Mouse (Mus musculus) adrenal gland, adult 18-20 months (tissue): Measurements from ENCODE around the gene Trim44. TPM values are rescaled to one million over a fixed set of nuclear protein-coding genes. Genes with fewer than 3 reads are reported as not detected.

Experiments
- DNase-seq, 2 experiments: peaks; one replicate each; pipeline ENCODE4 v3.0.0; 2021 to 2022; ENCODE audit warnings: low spot score in 2 of 2
- total RNA-seq, 2 experiments: library from RNA; stranded (reverse); gene quantifications; 1 replicate in 1 of 2; 2 replicates in 1 of 2; pipeline ENCODE4 v1.2.3; 2021

Trim44 gene
- total RNA-seq, 2 experiments from 2014 or later, result 65.3 to 66.3 TPM

DNA sequence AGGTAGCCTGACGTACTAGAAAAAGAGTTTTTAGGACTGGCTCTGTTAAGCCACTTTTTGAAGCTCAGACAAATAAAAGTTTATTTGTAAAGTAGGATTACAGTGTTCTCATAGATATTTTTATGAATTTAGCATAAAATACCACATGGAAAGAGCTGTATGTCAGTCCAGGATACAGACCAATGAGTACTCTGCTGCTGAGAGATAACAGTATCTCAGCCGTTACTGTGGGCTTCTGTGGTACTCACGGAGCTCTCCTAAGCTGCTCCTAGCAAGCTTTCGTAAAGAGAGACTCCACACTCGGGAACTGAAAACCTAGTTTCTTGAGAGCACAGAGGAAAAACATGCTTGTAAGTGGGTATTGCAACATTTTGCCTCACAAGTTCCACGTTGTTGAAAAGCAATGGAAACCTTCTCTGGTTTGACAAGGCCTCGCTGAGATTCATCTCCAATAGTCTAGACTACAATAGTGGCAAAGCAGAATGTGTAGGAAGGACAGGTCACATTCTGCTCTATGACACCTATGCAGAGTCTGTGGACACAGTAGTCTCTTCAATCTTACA, 41.6 kb downstream of the Trim44 start:
- no peak for DNase-seq

DNA sequence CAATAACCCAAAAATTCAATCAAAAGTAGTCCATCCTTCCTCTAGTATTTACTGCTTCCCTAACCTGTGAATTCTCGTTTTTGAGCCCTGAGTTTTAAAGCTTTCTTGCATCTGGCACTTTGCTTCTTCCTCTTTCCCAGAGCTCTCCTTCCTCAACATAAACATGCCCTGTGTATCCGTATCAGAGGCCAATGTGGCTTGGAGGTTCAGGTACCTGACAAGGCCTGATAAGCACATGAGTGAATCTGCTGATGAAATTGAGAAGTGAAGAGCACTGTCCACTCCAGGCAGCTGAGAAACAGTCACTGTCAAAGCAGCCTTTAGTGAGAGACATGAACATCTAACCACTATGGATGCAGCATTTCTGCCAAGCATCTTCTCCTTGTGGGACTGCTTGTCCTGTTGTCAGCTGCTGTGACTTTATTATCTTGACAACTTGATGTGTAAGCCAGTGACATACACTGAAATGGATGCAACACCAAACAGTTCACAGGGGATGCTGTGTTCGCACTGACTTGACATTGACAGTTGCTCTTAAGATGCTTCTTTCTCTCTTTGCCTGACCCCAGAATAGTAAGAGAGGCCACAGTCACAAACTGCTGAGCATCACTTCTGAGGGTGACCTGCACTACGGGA, 42.9 kb downstream of the Trim44 start:
- DNase-seq, result no peak

DNA sequence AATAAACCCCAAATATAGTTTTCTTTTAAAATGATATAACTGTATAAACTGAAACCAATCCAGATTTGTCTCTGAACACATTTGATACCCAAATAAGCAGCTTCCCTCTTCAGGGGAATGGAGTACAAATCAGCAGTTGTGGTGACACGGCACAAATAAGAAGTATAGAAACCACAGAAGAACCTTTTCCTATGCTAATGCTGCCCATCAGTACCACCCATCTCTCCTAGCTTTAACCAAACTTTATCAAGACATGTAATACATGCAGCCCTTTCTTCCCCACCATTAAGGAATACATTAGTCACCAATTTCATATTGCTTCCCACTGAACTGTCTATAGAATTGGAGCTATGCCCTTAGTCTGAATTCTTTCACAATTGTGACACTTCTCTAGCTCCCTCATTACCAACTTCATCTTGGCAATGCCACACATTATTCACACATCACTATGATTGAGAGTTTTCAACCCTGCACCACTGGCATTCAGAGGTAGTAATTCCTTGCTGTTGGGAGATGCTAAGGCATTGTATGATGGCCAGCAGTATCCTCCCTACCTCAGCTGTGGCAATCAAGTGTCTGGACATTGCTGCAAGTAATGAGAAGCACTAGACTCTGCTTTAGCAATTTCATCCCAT, 44.6 kb downstream of the Trim44 start:
- no peak for DNase-seq

DNA sequence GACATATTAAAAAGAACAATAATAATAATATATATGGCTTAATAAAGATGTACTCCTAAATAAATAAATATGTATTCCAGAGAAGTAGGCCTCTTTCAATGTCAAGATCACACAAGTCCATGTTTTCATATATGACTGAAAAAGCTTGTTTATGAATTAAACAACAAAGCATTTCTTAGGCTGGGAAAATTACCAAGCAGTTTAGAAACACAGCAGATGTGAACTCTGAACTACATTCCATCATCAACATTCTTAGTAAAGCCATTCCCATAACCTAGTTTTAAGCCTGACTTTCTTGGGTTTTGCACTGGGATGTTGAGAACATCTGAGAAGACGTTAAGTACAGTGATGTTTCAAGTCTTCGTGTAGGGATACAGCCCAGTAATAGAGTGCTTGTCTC, 45.4 kb downstream of the Trim44 start:
- DNase-seq, result no peak

DNA sequence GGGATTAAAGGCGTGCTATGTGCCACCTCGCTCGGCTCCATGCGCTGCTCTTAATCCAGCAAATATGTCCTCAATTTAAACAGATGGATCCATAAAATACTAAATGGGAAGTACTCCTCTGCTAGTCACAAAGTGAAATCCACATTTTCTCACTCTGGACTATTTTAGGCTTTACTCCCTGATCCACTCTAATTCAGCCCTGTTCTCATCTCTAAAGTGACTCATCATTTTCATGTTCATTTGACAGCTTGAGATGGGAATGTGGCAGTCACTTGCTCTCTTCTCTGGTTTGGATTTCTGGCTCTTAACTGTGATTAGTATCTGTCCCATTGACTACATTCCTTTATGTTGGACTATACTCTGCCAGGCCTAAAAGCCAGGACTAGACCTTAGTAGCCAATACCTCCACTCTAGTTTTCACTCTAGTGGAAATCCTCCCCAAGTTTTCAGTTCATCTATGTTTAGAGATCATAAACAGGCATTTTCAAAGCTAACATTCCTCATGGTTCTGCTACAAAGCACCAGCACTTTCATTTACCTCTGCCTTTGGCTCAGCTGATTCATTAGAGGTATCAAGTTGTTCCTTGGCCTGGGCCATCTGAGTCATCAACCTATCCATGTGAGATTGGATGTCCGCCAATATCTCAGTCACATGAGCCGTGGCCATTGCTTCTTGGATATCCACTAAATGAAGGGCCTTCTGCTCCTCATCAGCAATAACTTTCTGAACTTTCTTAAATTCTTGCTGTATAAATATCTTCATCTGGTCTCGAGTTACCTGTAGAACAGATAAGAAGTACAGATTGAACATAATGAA, 50.5 kb downstream of the Trim44 start:
- DNase-seq, result no peak

DNA sequence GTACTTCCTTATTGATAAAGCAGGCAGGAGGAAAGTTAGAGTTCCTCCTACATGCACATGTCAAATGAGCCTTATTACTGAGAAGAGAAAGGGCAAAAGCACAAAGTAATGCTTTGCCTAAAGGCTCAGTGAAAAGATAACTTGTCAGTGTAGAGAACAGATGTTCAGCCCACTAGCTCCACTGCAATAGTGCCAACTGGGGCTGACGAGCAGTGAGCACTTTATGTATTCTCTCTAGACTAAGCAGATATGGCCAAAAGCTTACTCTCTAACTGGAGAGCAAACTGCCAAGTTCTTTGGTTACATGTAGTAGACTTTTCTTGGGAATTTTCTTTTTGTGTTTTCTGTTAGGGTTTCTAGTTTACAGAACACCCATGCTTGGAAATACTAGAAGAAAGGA, 53.6 kb downstream of the Trim44 start:
- DNase-seq, result no peak

DNA sequence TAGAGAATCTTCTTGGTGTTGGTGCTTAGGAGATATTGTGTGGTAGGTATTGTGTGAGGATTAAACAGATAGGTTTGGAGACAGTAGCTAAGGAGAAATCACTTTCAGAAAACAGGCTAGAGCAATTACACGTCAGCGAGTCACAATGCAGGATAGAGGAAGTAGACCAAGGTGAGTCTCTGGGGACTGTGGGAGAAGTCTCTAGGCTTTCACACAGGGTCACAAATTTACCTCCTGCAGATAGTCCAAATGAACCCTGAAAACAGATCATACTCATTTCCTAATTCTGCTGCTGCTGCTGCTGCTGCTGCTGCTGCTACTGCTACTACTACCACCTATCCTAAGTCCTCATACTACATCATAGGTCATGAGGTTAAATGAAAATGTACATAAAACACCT, 66.2 kb downstream of the Trim44 start:
- DNase-seq, result no peak

DNA sequence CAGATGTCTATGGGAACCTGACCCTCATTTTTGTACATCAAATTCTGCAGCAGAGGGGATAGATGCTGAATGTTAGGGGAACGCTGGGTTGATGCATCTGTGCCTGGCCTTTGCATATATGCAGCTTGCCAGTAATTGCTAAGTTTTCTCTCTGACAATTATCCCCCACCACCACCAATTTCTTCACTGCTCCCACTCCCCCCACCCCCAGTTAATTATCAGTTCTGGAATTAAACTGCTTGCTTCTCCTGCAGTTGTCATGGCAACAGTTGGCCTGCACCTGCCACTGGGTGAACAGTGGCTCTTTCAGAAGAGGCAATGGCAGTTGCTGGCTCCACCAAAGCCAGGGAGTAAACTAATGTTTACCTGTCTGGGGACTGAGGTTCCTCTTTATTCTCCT, 70.8 kb downstream of the Trim44 start:
- DNase-seq, result no peak

DNA sequence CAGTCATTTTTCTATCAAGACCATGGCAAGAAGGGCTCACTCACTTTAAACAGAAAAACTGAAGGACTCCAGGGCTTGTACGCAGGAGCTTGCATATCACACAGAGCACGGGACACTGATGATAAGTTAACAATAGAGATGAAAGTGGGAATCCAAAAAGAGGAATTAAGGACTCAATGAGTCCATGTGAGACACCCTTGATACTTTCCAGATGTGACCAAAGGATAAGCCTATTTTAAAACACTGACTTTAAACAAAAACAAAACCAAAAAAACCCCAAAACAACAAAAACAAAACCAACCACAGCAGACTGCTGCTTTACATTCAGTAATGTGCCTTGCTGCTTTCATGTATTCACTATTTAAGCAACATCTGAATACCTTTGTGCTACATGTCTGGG, 75.7 kb downstream of the Trim44 start:
- no peak for DNase-seq

DNA sequence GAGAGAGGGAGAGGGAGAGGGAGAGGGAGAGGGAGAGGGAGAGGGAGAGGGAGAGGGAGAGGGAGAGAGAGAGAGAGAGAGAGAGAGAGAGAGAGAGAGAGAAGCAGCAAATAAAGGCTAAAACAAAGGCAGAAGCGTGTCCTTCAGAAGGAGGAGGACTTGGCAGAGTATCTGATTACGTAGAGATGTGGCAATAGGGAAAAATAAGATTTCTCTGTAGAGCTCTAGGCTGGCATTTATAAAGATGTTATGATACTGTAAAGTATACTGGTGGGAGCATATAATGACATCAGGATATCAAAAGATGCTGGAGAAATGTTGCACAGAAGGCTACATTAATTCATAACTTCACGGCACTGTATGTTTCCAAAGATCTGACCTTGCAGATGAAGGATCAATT, 76.5 kb downstream of the Trim44 start:
- no peak for DNase-seq

DNA sequence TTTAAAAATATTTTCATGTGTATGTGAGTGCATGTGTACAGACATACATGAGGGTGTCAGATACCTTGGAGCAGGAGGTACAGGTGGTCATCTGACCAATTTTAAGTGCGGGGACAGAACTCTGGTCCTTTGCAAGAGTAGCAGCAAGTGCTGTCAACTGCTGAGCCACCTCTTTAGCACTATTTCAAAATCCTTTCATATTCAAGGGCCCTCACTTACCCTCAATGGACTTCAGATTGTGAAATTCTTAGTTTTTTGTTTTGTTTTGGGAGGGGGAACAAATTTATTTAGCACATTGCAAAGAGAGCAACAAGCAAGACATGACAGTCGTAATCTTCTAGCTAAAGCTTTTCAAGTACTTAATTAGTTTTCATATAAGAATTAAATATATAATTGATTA, 81.7 kb downstream of the Trim44 start:
- DNase-seq, result no peak

DNA sequence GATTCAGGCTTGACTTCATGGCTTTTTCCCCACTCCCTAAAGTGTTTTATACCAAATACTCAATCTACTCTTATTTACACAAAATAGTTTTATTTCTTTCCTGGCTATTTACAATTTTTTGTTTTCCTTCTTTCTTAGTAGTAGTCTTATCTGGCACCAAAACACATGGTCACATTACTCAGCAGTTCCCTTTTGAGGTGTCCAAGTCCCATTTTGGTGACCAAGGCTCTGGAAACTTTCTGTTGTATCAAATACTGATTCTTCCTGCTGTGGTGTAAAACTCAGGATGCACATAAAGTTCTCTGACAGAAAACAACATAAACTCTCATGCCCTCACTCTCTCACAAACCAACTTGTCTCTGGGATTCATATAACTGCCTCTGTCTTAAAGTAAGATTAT, 83.3 kb downstream of the Trim44 start:
- DNase-seq, result no peak

DNA sequence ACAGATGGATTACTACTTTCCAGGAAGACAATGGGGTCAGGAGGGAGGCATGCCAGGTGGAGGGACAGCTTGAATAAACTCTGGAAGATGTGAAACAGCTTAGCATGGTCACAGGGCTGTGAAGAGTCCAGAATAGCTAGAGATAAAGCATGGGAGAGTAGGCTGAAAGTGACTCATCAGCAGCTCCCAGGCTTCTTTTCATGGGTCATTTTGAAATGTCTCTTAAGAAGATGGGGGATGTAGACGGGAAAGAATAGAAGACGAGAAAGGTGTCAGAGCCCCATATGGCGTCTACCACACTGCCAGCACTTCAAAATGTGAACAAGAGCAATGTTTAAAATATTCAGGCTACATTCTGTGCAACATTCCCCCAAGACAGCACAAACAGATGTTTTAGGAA, 91.1 kb downstream of the Trim44 start:
- DNase-seq, result no peak

DNA sequence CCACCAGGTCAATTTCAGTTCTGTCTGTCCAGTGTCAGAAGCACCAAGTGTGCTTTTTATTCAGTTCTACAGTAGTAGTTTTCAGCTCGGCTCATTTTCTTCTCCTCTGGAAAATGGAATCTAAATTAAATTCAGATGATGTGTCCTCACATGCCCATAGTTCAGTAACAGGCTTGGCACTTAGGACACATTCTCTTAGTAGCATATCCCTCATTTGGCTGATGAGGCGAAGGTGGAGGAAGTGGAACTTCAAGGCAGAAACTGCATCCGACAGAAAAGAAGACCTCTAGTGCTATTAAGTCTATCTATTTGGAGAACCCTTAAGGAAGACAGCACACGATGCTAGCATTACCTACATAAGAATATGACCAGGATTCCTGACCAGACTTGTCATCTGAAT, 92.5 kb downstream of the Trim44 start:
- DNase-seq, result no peak

DNA sequence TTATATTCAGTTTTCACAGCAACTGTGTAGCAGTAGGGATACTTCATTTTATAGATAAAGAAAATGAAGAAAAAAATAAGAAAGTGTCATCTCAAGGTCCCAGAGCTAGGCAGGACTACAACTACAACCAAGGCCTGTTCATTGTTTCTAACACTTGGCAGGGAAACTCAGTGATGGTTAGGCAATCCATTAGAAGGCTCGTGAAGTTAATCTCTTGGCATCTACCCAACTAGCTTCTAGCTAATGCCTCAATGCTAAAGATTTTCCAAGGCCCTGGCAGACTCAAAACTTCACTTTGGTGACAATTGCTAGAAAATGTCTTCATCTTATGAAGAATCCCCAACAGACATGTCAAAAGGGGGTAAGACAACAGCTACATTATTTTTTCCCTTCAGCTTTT, 93.0 kb downstream of the Trim44 start:
- no peak for DNase-seq

DNA sequence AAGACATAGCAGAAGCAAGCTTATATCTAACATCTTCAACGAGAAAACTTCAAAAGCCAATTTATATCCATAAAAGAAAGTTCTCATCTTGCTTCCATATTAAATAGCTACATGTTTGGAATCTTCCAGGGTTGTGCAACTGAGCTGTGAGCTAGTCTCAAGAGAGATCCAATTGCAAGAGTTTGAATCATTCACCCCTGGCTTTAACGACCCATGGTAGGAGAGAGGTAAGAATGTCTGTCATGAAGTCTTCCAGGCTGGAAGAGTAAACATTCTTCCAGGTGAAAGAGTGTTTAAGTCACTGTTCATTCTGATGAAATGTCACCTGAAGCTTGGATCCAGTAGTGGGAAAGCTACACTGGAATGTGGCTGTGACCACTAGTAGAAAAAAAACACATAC, 93.6 kb downstream of the Trim44 start:
- DNase-seq, result no peak

DNA sequence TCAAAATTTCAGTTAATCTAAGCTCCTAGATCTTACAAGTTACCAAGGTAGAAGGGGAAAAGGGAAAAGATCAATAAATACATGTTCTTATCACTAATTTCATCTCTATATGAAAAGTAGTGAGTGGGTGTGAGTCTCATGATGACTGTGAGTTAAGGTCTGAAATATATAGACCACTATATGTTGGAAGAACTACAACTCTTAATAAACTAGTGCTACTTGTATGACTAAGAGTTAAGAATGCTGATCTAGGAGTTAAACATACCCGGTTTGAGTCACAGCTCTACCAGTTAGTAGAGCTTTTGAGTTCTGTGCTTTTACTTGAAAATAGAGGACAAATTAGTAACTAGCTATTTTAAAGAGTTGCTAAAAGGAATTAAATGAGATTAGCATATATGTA, 94.7 kb downstream of the Trim44 start:
- DNase-seq, result no peak

DNA sequence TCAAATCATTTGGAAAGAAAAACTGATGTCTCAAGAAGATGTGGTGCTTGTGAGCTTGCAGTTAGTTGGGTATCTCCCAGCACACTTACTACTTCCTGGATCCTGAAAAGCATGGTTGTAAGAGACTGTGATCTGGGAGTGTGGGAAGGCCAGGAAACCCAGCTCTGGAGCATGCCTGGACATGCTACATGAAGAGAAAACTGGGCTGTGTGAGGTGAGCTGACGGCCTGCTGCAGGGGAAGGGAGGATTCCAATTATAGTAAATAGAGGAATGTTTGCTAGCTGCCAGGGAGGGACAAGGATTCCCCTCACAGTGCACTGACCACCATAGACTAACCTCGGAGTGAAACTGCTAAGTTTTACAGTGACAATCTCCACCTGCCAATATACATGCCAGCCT, 104.4 kb downstream of the Trim44 start:
- no peak for DNase-seq

DNA sequence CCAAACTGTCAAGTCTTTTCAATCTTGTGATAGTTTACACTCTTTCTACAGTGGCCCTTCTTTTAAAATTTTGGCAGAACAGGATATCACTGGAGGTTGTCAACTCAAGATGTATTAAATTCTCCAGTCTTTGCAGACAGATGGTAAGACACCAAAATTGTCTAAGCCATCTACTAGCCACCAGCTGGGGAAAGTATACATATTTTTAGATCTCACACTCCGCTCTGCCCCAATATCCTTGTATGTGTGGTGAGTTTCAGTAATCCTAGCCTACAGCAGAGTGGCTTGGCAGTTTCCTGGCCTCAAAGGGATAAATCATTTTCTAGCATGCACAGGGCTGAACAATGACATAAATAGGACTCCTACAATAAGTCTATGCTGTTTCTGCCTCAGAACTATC, 105.1 kb downstream of the Trim44 start:
- no peak for DNase-seq

DNA sequence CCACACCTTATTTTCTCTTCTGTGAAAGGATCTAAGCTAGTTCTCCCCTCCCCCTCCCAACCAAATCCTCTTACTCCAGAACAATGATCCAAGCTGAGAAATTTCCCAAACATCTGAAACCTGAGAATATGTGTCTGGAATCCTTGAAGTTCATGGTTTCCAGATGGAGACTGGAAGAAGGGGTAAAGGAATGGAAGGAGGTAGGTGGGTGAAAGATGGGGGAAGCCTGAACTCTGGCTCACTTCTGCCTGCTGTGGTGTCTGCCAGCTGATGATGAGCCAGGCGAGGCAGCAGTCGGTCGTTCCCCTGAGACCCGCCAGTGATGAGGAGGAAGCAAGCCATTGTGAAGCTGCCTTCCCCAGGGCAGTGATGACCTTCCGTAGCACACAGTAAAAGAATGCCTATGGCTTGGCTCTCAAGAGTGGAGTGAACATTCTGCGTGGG, 112.8 kb downstream of the Trim44 start:
- DNase-seq, result no peak

DNA sequence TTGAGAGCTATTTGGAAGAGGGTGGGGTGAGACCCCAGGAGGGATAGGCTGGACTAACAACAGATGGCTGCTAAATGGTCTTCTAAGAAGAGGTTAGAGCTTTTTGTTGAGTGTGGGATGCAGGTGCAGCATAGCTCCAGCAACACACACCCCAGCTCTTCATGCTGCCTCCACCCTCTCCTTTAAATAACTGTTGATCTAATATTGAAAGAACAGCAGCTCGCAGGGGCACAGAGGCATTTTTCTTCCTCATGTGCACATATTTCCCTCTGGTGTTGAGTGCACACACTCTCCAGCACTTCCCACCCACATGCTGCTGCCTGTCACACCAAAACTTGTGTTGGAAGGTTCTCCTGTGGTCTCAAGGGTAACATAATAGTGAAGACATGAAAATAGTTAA, 114.4 kb downstream of the Trim44 start:
- DNase-seq, result no peak

DNA sequence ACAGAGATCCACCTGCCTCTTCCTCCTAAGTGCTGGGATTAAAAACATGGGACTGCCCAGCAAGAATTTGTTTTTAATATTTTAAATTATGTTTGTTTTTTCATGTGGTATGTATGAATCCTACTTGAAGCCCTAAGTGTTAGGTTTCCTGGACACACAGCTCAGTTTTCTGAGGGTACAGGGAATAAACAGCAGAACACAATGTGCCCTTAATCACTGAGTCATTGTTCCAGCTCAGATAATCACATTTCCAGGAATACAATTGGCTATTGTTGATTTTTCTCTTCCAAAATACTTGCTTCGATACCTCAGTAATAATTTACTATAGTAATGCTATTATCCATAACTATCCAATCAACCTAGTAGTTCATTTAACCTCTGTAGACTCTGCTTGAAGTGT, 115.6 kb downstream of the Trim44 start:
- no peak for DNase-seq
